Mouse (Mus musculus): ENCODE measurements around the gene Rpl23. TPM values are rescaled to one million over a fixed set of nuclear protein-coding genes. Genes with fewer than 3 reads are reported as not detected.

Rpl23 gene
- polyA plus RNA-seq, 1 experiment from 2014 or later = 409 TPM

DNA sequence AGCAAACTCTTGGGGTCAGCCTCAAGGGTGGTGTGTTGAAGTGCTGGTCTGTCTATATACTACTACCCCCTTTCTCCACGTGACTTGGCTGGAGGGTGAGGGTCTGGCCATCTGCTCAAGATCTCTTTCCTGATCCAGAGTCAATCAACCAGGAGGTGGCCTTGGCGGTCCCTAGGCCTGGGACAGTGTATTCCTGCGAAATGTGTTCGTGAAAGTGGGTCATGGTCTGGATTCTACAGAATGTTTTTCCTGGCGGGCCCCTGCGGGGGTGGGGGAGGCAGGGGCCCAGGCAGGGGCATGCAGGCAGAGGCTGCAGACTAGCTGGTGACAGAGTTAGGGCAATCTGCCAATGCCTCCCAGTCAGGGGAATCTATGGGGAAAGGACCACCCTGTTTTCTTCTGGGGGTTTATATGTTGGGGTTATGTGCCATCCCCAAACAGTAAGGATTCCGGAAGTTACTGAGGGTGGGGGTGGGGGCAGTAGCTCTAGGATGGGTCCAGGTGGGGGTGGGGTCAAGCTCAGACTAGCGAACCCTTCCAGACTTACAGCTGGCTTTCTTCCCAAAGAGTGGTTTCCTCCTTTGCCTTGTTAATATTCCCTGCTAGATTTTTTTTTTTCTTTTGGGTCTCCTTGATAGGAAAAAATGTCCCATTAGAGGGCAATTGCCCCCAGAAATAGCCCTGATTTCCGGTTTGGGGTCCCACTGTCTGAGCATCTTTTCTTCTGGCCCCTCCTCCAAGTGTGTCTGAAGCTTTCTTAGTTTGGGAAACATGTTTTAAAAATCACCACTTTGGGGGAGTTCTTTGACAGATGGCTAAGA is 22.8 kb upstream of the Rpl23 start:
- Histone ChIP-seq H3K4me2 (ENCODE audit: low read depth, low read length) (peak overlapping the region; percentile 41; the same call in 1 of the 2 replicates), H3K4me1 (ENCODE audit: insufficient read depth) (peaks cover 67% of the 10 kb centered on the region), H3K9me3 (ENCODE audit: low read length) (no peaks in the 10 kb centered on the region), H3K9ac (replicated peaks) (no peak overlapping the region), H3K27ac (ENCODE audit: low read depth) (peak overlapping the region; percentile 66), H3K36me3 (replicated peaks; ENCODE audit: insufficient read depth, low read length) (peaks cover 25% of the 10 kb centered on the region), H3K4me3 (ENCODE audit: low read depth, low read length) (no peak overlapping the region), H3K27me3 (ENCODE audit: insufficient read depth, low read length) (no peaks in the 10 kb centered on the region)
- ATAC-seq (no peak), DNase-seq (peak; percentile 37)
- no peak for TF ChIP-seq CTCF (IDR thresholded peaks at IDR 0.05; ENCODE audit: low read depth)
- no peak for TF ChIP-seq EP300 (IDR thresholded peaks at IDR 0.05; ENCODE audit: low read depth)
- WGBS (ENCODE audit: insufficient replicate concordance) = 31% methylated on average over 9 of the region's 9 CpGs

DNA sequence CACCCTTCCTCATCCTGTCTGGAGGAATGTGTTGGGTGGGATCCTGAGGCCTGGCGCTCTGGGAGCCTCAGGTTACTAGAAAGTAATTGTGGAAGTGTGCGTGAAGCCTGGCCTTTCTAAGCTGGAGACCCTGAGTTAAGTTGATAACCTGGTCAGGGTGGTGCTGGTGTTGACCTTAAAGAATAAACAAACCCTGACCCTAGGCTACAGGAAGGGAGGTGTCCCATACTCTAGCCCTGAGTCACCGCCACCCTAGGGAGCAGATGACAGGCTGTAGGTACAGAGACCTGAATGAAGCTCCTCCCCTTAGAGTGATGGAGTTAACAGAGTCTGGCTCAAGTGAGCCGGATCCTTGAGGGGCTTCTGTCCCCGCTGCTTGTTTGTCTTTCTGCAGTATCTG is 21.6 kb upstream of the Rpl23 start:
- WGBS (ENCODE audit: insufficient replicate concordance) = 55% methylated on average over 5 of the region's 5 CpGs
- DNase-seq (peak; percentile 16), ATAC-seq (no peak)
- Histone ChIP-seq H3K9ac (replicated peaks) (no peak overlapping the region), H3K4me2 (ENCODE audit: low read depth, low read length) (no peak overlapping the region), H3K4me1 (ENCODE audit: insufficient read depth) (peaks cover 59% of the 10 kb centered on the region), H3K27me3 (ENCODE audit: insufficient read depth, low read length) (no peaks in the 10 kb centered on the region), H3K36me3 (replicated peaks; ENCODE audit: insufficient read depth, low read length) (peaks cover 17% of the 10 kb centered on the region), H3K27ac (ENCODE audit: low read depth) (peak overlapping the region; percentile 25; the same call in 1 of the 2 replicates), H3K9me3 (ENCODE audit: low read length) (no peaks in the 10 kb centered on the region), H3K4me3 (ENCODE audit: low read depth, low read length) (no peak overlapping the region)
- no peak for TF ChIP-seq EP300 (IDR thresholded peaks at IDR 0.05; ENCODE audit: low read depth)
- no peak for TF ChIP-seq CTCF (IDR thresholded peaks at IDR 0.05; ENCODE audit: low read depth)

DNA sequence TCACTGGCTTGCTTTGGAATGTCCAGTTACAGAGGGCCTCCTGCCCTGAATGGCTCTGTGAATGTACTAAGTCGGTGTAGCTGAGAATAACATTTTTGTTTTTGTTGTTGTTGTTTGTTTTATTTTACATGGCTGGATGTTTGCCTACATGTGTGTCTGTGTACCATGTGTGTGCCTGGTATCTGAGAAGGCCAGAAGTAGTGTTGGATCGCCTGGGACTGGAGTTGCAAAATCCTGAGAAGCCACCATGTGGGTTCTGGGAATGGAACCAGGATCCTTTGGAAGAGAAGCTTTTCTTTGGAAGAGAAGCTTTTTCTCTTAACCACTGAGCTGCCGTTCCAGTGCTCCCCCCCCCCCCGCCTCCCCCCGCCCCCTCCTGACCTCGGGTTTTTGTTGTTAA is 20.3 kb upstream of the Rpl23 start:
- TF ChIP-seq CTCF (IDR thresholded peaks at IDR 0.05; ENCODE audit: low read depth) (no peak), EP300 (IDR thresholded peaks at IDR 0.05; ENCODE audit: low read depth) (no peak)
- 0 out of 2 replicates have a peak overlapping the region, but pooled peaks have one; percentile 0 for H3K9ac ChIP-seq (replicated peaks)
- no peaks in the 10 kb centered on the region for H3K27me3 ChIP-seq (ENCODE audit: insufficient read depth, low read length)
- H3K4me2 ChIP-seq (ENCODE audit: low read depth, low read length) = 0 out of 2 replicates have a peak overlapping the region, but pooled peaks have one; percentile 20
- no peaks in the 10 kb centered on the region for H3K9me3 ChIP-seq (ENCODE audit: low read length)
- DNase-seq (no peak), ATAC-seq (no peak)
- peak overlapping the region; percentile 94 for H3K27ac ChIP-seq (ENCODE audit: low read depth)
- 38% methylated on average over 5 of the region's 6 CpGs for WGBS (ENCODE audit: insufficient replicate concordance)
- peaks cover 5% of the 10 kb centered on the region for H3K36me3 ChIP-seq (replicated peaks; ENCODE audit: insufficient read depth, low read length)
- peaks cover 46% of the 10 kb centered on the region for H3K4me1 ChIP-seq (ENCODE audit: insufficient read depth)
- H3K4me3 ChIP-seq (ENCODE audit: low read depth, low read length) = no peak overlapping the region

DNA sequence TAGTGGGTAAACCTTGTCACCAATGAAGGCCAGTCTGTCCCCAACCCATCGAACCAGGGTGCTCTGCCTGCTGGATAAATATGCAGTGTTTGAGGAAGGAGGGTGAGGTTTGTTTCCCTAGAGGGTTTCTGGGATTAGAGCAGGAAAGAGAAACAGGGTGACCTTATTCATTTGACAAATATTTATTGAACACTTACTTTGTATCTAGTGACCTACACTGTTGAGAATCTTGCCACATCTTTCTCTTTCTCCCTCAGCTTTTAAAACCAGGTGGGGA is 19.9 kb upstream of the Rpl23 start:
- H3K4me3 ChIP-seq (ENCODE audit: low read depth, low read length) = no peak overlapping the region

DNA sequence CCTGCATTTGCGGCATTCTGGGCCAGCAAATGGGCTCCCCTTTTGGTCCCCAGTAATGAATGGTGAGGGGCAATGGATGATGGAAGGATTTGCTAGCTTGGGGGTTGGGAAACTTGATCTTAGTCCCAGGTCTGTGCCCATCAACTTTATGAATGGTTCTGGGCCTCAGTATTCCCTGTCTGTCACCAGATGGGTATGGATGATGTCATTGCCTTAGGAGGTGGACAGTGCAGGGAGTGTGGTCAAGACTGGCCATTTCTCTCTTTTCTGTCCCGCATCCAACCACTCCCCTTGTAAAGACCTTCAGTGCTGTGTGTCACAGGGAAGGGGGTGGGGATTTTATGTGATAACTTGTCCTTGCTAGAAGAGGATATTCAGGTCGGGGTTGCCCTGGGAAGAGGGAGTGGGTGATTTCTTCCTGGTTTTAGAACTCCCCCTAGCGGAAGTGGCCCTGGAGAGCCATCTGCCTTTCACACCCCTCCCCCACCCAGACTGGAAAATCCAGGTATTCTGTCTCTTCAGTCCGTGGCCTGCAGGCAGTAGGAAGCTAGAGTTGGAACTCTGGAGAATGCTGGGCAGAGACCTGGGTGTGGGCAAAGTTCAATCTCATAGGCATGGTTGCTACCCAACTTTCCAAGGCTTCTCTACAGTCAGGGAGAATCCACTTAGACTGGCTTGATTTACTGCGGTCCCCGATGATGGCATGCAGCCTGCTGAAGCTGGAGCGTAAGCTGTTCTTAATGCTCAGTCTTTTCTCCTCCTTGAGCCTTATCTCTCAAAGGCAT is 19.4 kb upstream of the Rpl23 start:
- H3K9ac ChIP-seq (replicated peaks) = 0 out of 2 replicates have a peak overlapping the region, but pooled peaks have one; percentile 76
- TF ChIP-seq EP300 (IDR thresholded peaks at IDR 0.05; ENCODE audit: low read depth) (no peak), CTCF (IDR thresholded peaks at IDR 0.05; ENCODE audit: low read depth) (peak; percentile 58)
- H3K36me3 ChIP-seq (replicated peaks; ENCODE audit: insufficient read depth, low read length) = no peaks in the 10 kb centered on the region
- 33% methylated on average over 8 of the region's 8 CpGs for WGBS (ENCODE audit: insufficient replicate concordance)
- H3K27me3 ChIP-seq (ENCODE audit: insufficient read depth, low read length) = no peaks in the 10 kb centered on the region
- peaks cover 45% of the 10 kb centered on the region for H3K4me1 ChIP-seq (ENCODE audit: insufficient read depth)
- H3K4me2 ChIP-seq (ENCODE audit: low read depth, low read length) = peak overlapping the region; percentile 95
- H3K9me3 ChIP-seq (ENCODE audit: low read length) = no peaks in the 10 kb centered on the region
- H3K4me3 ChIP-seq (ENCODE audit: low read depth, low read length) = peak overlapping the region; percentile 87
- DNase-seq (peak; percentile 66), ATAC-seq (peak; percentile 12; the same call in 1 of the 2 replicates)
- peak overlapping the region; percentile 94 for H3K27ac ChIP-seq (ENCODE audit: low read depth)

More for the DNA sequence above, 19.9 kb upstream of the Rpl23 start:
- Histone ChIP-seq H3K4me2 (ENCODE audit: low read depth, low read length) (peak overlapping the region; percentile 95), H3K27ac (ENCODE audit: low read depth) (peak overlapping the region; percentile 94), H3K9ac (replicated peaks) (0 out of 2 replicates have a peak overlapping the region, but pooled peaks have one; percentile 0), H3K9me3 (ENCODE audit: low read length) (no peaks in the 10 kb centered on the region), H3K36me3 (replicated peaks; ENCODE audit: insufficient read depth, low read length) (peaks cover 4% of the 10 kb centered on the region; the same call in 1 of the 2 replicates), H3K27me3 (ENCODE audit: insufficient read depth, low read length) (no peaks in the 10 kb centered on the region), H3K4me1 (ENCODE audit: insufficient read depth) (peaks cover 45% of the 10 kb centered on the region)
- DNase-seq (no peak), ATAC-seq (peak; percentile 3; the same call in 1 of the 2 replicates)
- TF ChIP-seq CTCF (IDR thresholded peaks at IDR 0.05; ENCODE audit: low read depth) (no peak), EP300 (IDR thresholded peaks at IDR 0.05; ENCODE audit: low read depth) (no peak)
- 15% methylated on average over 1 of the region's 1 CpGs for WGBS (ENCODE audit: insufficient replicate concordance)

All from liver, postnatal 0 days (tissue).